Comparison of ENCODE assay signal across 8 mouse cellular contexts in genomic region chr1:127827325-127827724, GRCm38 (mm10). TPM values are rescaled to one million over a fixed set of nuclear protein-coding genes. Genes with fewer than 3 reads are reported as not detected.
A peak's percentile ranks its signal among the peaks of the same experiment; 100 is the strongest.
DNase-seq lines count a peak whose midpoint lies in the region; ATAC-seq lines count a peak whose summit lies in the region.

No protein-coding gene starts in this region.

- peak; percentile 6 for DNase-seq in cerebellum, adult 11 months
- DNase-seq in cerebellum, adult 11-12 months = no peak
- DNase-seq in left cerebral cortex, adult 18-20 months (ENCODE audit: low spot score in 2 of 2) = peak; percentile 26 to 35
- no peak for DNase-seq in left cerebral cortex, adult 8-10 months (ENCODE audit: low spot score in 2 of 2)
- DNase-seq in T-cell, adult 2 months (ENCODE audit: low spot score) = peak; percentile 49
- no peak for DNase-seq in frontal cortex, postnatal 25 days (ENCODE audit: low spot score in 2 of 2)

- ATAC-seq in granulocyte monocyte progenitor cell, adult 5-6 weeks (replicated peaks; ENCODE audit: poor library complexity, severe bottlenecking) = peak; percentile 56
- peak; percentile 78 for ATAC-seq in megakaryocyte-erythroid progenitor cell, adult 5-6 weeks (replicated peaks; ENCODE audit: low FRiP score, low TSS enrichment, poor library complexity, severe bottlenecking)

RNA-seq across cellular contexts. Expression of gene Map3k19, which starts 27.5 kb away (rescaled TPM):
- total RNA-seq in left cerebral cortex, adult 18-20 months (2021) = 1 to 10 TPM; 6.8 to 9.9 TPM
- 1 to 10 TPM; 4.7 to 6.2 (median 5.5) TPM for total RNA-seq in left cerebral cortex, adult 8-10 months (2022)
- not detected in 2 replicates for total RNA-seq in granulocyte monocyte progenitor cell, adult 5-6 weeks (2014; fragmentation: Nextera tagmentation)
- total RNA-seq in granulocyte monocyte progenitor cell, adult 5-6 weeks (2017) = 0.10 TPM in 1 of 2 replicates, not detected in the other
- 0.24 TPM in 1 of 2 replicates, not detected in the other for total RNA-seq in megakaryocyte-erythroid progenitor cell, adult 5-6 weeks (2014; fragmentation: Nextera tagmentation)
- not detected in 2 replicates for total RNA-seq in megakaryocyte-erythroid progenitor cell, adult 5-6 weeks (2017)

RNA-seq across cellular contexts. Expression of gene Rab3gap1, which starts 41.2 kb away (rescaled TPM):
- 10 to 100 TPM; 80.9 to 83.2 TPM for total RNA-seq in left cerebral cortex, adult 18-20 months (2021)
- total RNA-seq in left cerebral cortex, adult 8-10 months (2022) = 10 to 100 TPM; 79.8 to 85.6 (median 83.1) TPM
- total RNA-seq in granulocyte monocyte progenitor cell, adult 5-6 weeks (2014; fragmentation: Nextera tagmentation) = 16.6 and 22.1 TPM in 2 replicates
- total RNA-seq in granulocyte monocyte progenitor cell, adult 5-6 weeks (2017) = 38.5 and 38.9 TPM in 2 replicates
- total RNA-seq in megakaryocyte-erythroid progenitor cell, adult 5-6 weeks (2014; fragmentation: Nextera tagmentation) = 24.0 and 25.4 TPM in 2 replicates
- total RNA-seq in megakaryocyte-erythroid progenitor cell, adult 5-6 weeks (2017) = 40.7 and 53.1 TPM in 2 replicates

RNA-seq across cellular contexts. Expression of gene Ccnt2, which starts 53.4 kb away (rescaled TPM):
- total RNA-seq in left cerebral cortex, adult 18-20 months (2021) = 10 to 100 TPM; 59.3 to 61.0 TPM
- total RNA-seq in left cerebral cortex, adult 8-10 months (2022) = 10 to 100 TPM; 56.7 to 60.8 (median 59.5) TPM
- 30.4 and 51.4 TPM in 2 replicates for total RNA-seq in granulocyte monocyte progenitor cell, adult 5-6 weeks (2014; fragmentation: Nextera tagmentation)
- 35.9 and 36.1 TPM in 2 replicates for total RNA-seq in granulocyte monocyte progenitor cell, adult 5-6 weeks (2017)
- total RNA-seq in megakaryocyte-erythroid progenitor cell, adult 5-6 weeks (2014; fragmentation: Nextera tagmentation) = 68.8 and 93.0 TPM in 2 replicates
- total RNA-seq in megakaryocyte-erythroid progenitor cell, adult 5-6 weeks (2017) = 36.9 and 68.9 TPM in 2 replicates

Comparison
In these comparisons a context has a peak if more than half of its experiments do, and no peak if none do; other contexts are left out.
1. DNase-seq: peak in cerebellum, adult 11 months (single experiment), left cerebral cortex, adult 18-20 months (2 of 2) and T-cell, adult 2 months (single experiment); none in cerebellum, adult 11-12 months (single experiment), left cerebral cortex, adult 8-10 months (0 of 2) and frontal cortex, postnatal 25 days (0 of 2).
2. RNA of gene Map3k19, which starts 27.5 kb away (total RNA-seq): 6.8 to 9.9 TPM in left cerebral cortex, adult 18-20 months and 4.7 to 6.2 TPM in left cerebral cortex, adult 8-10 months; 0.24 TPM in megakaryocyte-erythroid progenitor cell, adult 5-6 weeks and 0.10 TPM in granulocyte monocyte progenitor cell, adult 5-6 weeks; every median in the first group is over 4 times any median in the second.